Mouse (Mus musculus) left cerebral cortex, adult 9 months (tissue): ENCODE results near the gene Dctn3.
"Not testable (repeated sequence)": the region's sequence is repeated elsewhere in the genome, so short reads cannot be mapped to it uniquely, and the experiment has no call there.

Experiments
- DNase-seq, 2 experiments: peaks; one replicate each; pipeline ENCODE4 v3.0.0; 2022; ENCODE audit warnings: low spot score in 2 of 2

Gene Dctn3

DNA sequence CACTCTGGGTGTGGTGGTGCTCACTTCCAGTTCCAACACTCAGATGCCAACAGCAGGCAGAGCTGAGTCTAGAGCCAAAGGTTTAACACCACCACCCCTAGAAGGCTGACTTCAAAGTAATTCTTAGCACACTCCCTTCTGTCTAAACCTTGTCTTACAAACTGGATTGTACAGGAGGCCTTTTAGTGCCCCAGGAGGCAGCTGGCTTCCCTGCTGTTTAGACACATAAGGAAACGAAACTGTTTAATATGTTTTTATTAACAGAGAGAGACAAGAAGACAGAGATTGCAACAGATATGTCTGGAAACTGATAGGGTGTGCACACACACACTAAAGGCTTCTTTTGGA, 15.3 kb upstream of the Dctn3 start:
- DNase-seq, result no peak

DNA sequence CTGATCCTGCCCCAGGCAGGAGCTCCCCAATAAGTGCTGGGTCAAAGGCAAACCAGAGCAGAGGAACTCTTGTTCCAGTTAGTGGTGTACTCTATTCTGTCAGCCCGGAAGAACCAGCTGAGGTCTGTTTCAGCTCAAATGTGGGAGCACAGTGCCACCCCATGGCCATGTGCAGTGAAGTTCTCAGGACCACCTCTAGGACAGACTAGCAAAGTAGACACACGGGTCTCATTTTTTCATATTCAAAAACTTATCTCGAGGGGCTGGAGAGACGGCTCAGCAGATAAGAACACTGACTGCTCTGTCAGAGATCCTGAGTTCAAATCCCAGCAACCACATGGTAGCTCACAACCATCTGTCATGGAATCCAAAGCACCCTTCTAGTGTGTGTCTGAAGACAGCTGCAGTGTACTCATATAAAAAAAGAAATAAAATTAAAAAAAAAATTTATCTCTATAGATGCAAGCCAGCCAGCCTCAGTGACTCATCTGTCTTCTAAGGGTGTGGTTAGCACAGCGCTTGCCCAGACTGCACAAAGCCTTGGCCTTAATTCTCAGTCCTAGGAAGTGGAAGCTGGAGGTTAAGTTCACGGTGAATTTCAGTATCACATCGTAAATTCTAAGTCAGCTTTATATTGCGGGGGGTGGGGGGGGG, 14.8 kb upstream of the Dctn3 start:
- peak in 1 of 2 experiments; percentile 83 for DNase-seq

DNA sequence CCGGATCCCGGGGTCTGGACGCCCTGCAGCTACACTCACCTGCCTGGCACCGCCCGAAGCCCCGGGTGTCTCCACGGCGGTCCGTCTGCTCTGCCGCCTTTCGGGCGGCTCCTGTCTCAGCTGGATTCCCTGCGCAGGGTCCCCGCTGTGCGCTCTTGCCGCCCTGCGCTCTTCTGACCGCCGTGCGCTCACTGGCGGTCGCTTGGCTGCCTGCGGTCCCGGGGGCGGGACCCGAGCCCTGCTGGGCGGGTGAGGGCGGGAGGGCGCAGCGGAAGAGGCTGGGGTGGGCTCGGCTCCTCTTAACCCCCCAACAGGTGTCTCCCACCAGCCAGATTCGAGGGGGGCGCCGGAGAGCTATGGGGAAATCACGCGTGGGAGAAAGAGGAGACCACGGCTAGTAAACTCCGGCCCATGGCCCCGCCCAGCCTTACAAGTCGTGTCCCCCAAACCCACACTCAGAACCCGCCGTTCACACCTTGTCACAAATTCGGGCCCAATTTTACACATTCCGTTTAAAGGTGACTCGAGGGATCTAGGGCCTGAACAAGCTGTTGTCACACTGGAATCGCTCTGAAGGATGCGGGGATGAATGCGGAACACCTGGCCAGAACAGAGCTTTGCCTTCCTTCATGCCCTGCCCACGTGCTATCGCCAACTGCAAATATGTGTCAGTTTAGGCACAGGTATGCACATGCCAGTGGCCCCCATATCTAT, 8.2 kb upstream of the Dctn3 start, which contains the start of gene Arid3c:
Gene Arid3c, minus strand, starts transcription at position 91 of the 714 bp plus-strand sequence.
- no peak for DNase-seq

DNA sequence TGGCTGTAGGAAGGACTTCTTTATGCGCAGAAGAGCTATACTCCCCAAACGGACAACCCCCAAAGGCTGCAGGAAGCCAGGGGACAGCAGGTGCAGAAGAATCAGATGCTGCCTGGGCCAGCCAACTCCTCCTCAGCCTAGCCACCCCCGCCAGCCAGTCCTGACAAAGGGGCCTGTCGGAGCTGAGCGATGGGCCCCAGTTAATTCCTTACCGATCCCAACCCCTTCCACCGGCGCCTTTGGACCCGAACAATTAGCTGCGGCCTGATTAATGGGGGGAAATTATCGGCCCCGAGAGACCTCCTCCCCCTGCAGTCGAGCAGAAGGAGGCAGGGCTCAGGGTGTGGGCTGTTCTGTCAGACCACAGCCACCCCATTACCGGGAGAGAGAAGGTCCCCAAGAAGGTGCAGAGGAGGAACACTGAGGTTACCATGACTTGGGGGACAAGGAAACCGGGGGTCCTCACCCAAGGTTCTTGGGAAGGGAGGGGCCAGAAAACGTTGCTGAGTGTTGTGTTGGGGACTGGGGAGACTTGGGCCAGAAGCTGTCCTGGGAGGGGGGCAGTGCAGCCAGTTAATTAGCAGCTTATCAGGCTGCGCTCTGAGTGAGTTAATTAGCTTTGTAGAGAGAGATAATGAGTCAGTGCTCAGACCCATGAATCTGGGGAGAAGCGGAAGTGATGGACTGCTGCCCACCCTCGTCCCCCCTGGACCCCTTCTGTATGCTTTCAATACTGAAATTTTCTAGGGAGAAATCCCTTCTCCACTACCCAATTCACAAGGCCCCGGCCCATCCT, 4.1 kb upstream of the Dctn3 start:
- DNase-seq, result no peak

DNA sequence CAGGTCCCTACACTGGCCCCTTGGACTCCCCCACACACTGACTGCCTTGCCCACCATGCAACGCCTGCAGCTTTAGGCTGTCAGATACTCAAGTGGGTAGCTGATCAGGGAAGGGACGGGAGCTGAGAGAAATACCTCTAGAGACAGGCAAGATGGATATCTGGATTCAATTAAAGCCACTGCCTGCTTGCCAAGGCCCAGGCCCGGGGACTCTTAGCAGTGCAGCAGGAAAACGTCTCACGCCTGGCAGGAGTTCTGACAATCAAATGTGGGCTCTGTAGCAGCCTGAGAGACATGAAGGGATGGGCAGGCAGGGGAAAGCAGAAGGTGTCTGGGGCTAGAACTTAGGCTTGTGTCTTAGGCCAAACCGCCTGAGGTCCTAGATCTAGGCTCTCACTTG, 6.1 kb downstream of the Dctn3 start:
- no peak for DNase-seq

DNA sequence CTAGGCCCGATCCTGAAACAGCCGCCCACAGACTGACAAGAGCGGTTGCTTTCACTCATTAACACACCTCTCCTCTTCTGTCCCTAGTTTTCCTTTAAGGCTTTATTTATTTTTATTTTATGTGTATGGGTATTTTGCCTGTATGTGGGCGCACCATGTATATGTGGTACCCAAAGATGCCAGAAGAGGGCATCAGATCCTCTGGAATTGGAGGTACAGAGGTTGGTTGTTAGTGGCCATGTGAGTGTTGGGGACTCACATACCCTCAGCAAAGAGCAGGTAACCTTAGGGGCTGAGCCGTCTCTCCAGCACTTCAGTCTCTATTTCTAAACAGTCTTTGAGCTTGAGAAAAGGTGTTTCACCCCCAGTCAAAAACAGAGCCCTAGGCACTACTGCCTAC, 7.4 kb downstream of the Dctn3 start:
- DNase-seq, result peak in 1 of 2 experiments; percentile 73

DNA sequence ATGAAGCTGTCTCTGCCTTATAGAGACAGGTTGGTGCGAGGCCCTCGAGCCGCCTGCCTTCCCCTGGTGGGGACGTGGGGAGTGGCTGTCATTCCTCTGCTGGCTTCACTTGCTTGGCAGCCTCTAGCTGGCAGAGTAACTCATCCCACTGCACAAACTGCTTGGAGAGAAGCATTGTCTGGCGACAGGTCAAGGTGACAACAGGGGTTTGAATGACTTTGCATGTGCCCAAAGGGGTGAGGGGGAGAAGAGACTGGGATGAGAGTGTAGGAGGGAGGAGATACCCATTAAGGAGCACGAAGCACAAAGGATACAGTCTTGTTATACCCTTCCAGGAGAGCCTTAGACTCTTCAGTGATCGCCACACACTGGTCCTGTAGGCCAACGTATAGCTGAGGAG, 7.9 kb downstream of the Dctn3 start:
- DNase-seq, result no peak

DNA sequence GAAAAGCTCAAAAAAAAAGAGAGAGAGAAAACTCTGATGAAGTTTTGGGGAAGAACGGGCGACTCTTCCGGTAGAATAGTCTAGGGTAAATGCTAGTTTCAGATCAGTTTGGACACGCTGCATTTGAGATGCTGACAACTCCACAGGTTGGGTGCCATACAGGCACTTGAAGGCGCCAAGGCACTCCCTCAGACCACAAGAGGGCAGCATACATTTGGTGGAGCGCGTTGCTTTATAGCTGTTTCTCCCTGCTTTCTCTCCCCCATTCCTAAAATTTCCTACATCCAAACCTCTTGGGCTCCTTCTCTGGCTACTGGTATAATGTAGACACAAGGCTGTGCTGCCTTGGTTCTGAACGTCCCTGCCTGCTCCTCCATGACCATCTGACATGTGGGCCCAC, 8.7 kb downstream of the Dctn3 start:
- DNase-seq, result peak in 1 of 2 experiments; percentile 83

DNA sequence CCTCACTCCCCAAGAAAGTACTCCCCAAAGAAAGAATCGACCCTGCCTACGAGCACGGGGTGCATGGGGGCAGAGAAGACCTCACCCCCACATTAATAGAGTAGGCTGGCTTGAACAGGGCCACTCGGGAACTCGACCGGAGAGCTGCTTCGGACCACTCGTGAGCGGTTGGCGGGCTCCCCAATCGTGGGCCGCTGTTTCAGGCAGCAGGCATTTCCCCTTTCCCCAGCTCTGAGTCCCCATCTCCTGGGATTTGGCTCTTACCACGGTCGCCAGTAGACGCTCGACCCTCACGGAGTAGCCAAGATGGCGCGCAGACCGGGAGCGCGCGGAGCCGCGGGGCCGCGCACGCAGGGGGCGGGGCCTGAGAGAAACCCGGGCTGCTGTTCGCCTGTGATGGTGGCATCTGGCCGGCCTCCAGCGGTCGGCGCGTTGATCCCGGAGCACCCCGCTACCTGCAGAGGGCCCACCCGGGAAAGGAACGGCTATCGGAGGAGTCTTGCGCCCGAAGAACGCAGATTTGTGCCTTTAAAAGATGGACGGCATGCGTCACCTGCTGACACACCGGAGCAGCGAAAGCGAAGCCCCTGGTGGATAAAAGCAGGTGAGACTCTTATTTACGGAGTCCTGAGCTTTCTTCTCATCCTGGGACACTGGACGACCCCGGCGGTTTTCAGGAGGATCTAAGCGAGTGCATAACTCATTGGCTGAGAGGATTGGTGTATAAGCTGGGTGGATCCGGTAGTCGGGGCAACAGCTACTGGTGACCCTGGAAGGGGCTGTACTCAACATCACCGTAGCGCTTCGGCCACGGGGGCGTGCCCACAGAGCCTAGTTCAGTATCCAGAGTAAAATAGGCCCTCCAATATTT, 9.5 kb downstream of the Dctn3 start, which contains the start of gene Rpp25l:
Gene Rpp25l, minus strand, starts transcription at position 338 of the 871 bp plus-strand sequence.
- DNase-seq, result peak in 1 of 2 experiments; percentile 78

DNA sequence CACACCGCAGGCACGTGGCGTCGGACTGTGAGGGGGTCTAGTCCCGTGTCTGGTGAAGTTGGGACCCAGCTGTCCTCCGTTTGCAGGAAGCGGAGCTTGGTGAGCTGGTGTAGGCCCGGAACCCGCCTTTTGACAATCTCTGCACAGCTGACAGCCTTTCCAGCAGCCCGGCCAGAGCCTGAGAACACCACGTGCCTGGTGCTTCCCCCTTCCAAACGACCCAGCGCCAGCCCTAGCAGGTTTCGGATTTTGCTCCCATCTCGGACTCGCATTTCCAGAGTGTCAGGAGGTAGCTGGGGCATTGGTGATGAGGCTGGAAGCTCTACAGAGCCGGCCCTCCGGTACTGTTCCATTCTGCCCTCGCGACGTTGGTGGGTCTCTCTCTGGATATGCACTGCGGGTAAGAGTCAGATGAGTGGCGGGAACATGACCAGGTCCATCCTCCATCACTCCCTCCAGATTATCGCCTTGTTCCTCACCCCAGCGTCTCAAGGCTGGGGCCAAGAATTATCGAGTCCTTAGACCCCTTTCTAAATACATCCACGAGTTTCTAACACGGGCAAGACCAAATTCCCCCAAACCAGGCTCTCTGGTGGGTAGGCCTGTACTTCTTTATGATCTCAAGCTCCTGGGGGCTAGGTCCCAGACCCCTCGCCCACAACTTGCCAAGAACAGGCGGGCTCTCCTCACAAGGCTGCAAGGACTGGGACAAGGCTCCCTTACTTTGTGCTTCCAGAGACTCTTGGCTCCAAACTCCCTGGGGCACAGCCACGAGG, 10.4 kb downstream of the Dctn3 start:
- DNase-seq, result no peak

DNA sequence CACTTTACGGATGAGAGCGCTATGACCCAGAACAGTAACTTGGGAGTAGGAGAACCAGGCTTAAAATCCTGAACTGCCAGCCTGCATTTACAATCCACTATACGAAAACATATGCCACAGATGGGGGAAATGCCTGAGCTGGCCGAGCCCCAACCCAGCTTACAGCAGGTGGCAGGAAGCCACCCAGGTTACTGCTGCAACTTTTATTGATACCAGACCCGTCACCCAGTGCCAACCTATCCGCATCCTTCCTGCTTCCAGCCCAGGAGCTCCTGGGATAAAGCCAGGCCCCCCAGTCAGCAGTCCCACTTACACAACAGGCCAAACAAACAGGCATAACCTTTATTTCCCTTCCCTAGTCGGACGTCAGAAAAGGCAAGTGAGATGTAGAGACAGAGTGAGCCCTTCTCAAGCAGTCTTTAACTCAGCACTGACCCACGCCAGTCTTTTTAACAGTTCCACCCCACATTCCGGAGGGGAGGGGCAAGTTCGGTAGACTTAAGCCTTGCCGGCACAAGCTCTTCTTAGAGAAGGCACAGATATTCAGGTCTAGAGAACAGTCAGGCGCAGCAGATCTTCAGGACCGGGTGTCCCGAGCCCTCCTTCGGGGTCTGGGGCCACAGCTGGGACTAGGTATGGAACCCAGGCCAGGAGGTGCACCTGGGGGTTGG, 11.1 kb downstream of the Dctn3 start:
- DNase-seq, result no peak

DNA sequence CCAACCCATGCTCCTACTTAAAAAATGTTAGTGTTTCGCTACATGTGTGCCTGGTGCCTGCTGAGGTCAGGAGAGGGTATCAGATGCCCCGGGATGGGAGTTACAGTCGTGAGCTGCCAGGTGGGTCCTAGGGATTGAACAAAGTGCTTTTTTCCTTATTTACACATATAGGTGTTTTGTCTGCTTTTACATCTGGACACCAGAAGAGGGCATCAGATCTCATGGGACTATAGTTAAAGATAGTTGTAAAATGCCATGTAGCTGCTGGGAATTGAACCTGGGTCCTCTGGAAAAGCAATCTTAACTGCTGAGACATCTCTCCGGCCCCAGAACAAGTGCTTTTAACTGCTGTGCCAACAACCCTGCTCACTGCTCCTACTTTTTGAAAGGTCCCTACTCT, 12.7 kb downstream of the Dctn3 start:
- DNase-seq, result no peak

DNA sequence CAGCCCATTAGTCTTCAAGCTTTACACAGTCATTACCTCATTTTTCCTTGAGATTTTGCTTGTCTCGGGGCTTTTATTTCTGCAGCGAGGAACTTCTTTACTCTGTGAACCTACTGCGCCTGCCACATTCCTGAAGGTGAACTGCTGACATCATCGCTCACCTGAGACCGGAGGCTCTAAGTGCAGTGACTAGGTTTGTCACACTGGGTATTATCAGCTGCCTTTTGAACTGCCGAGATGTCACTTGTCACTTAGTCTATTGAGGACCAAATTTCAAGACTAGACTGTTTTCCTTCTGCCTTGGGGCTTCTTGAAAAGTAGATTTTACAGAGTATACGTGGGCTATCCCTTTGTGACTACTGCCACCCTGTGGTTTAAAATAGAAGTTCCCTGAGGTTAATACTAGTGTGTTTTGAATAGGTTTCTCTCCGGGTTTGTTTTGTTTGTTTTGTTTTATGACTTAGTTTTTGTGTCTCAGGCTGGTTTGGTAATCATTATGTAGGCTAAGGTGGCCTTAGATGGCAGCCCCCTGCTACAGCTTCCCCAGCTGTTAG, 14.7 kb downstream of the Dctn3 start:
- peak in 1 of 2 experiments; percentile 63 for DNase-seq

DNA sequence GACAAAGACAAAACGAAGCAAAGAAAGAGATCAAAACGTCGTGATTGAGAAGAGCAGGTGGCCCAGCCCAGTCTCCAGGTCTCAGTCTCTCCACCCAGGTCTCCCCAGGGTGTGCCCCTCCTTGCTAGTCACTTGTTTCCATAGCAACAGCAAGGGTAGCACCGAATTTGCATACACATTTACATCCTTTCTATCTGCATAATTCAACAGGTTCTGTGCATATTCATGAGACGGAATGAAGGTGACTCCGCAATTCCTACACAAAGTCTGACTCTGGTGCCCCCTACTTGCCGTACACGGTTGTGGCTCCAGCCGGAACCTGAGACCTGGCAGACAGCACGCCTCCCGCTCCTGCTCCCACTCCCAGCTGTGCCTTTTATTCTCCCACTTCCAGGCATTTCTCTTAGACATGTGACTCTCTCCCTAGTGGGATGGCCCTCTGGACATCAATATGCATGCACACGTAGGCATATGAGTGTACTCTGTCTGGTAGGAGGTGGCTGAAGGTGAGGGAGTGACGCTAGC, 15.9 kb downstream of the Dctn3 start:
- DNase-seq, result peak; percentile 74 to 87

DNA sequence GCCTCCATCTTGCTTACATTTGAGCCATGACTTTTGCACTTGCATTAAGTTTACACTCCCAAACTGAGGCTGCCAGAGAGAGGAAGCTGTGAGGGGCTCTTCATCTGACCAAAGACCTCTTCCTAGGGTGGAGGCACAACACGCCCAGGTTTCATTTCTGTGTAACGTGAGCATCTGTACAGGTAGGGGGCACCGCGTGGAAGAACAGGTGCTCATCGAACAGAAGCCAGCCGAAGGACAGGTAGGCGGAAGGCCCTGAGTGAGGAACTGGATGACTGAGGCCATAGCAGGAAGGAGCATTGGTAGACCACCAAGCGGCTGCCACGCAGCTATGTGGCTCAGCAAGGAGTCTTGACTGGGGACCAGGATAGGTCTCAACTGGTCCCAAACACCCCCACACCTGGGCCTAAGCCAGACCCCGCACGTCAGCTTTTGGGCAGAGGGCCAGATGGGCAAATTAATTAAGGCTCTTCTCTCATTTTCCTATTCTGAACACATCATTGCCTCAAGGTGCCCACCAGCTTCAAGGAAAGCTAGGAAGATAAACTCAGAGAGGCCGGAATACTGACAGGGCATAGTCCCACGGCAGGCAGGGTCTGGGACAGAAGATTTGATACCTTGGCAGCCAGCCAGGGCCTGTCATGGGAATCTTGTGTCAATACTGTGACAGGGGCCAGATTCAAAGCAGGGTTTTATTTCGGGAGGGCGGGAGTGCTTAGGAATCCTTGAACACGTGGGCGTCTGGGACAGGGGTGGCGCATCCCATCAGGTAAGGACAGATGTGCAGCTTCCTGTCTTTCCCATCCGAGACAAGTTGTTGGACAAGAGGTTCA, 16.8 kb downstream of the Dctn3 start:
- DNase-seq, result no peak

DNA sequence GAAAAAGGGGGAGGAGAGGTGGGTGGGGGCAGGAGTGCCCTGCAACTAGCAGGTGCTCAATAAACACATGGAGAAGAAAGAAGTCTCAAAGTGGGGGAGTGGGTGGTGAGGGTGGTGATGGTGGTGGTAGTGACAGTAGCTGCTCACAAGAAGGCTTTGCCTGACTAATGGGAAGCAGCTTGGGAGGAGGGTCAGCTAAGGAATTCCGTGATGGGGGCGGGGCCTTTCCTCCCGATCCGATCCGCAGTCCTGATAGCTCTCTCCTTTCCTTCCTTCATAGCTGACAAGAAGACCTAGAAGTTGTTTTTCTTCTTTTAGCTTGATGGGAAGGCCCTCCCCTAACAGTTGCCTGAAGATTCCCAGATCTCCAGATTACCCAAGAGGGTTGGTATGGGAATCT, 18.3 kb downstream of the Dctn3 start:
- DNase-seq, result no peak

DNA sequence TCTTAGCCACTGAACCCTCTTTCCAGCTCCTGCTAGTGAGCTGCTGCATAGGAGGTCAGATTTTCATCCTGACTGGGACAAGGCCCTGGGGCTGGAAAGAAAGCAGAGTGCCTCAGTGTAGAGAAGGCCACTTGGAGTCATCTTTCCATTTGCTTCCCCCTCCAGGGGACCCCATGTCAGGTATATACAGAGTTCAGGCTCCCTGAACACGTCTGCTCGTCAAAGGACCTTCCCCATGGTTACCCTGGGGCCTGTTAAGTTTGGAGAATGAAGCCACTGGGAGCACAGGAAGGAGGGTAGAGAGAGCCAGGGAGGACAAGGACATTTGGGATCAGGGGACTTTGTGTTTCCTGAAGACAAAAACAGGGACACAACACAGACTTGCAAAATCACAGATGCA, 20.7 kb downstream of the Dctn3 start:
- not testable (repeated sequence) for DNase-seq

DNA sequence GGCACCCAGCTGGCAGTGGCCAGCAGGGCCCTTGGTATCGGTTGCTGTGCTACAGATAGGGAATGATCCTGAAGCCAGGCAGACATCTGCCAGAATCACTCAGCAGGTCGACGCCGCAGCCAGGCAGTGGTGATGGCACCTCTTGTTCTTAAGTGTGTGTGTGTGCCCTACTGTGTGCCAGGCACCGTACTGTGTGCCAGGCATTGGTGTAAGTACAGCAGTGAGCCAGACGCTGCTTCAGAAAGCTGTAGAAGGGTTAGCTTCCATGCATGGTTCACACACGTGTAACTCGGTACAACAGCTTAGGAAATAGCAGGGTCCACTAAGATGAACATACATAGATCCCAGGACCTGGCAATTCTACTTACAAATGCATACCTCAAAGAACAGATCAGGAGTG, 22.7 kb downstream of the Dctn3 start:
- DNase-seq, result not testable (repeated sequence)

DNA sequence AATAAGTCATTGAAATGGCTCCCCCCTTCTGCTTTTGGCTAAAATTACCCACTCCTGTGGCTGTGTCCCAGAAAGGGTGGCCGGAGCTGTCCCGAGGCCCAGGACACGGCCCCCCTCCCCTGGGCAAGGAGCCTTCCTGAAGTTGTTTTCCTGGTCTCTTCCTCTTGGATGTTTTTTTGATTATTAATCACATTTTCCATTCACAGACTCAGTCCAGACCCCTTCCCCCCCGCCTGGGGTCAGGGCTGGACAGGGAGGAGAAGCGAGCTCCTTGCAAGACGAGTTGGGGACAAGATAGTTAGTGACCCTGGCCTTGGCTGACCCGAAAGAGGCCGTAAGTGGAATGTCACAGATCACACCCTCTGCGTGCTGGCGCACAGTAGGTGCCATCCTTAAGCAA, 23.2 kb downstream of the Dctn3 start, which contains the start of gene Il11ra1:
Gene Il11ra1, plus strand, starts transcription at position 207 of the 400 bp plus-strand sequence.
- not testable (repeated sequence) for DNase-seq
